Mouse (Mus musculus) small intestine, adult 2 months (tissue): ENCODE measurements around the gene Meis2.

ENCODE experiments used
- CTCF ChIP-seq: fragments of 200-500 bp; IDR thresholded peaks from 2 replicates; pipeline ENCODE4 v1.5.1; 2012; ENCODE audit warnings: low read depth, mild to moderate bottlenecking, control low read depth, inconsistent platforms, low read length, moderate library complexity, mixed read lengths; ENCODE audit not compliant: insufficient replicate concordance, insufficient read length; ENCODE audit errors: extremely low read depth
- POLR2A ChIP-seq: fragments of 200-500 bp; IDR thresholded peaks from 2 replicates; pipeline ENCODE4 v1.6.1; 2012; ENCODE audit warnings: low read depth, mild to moderate bottlenecking, control low read depth, inconsistent platforms, low read length, moderate library complexity

DNA sequence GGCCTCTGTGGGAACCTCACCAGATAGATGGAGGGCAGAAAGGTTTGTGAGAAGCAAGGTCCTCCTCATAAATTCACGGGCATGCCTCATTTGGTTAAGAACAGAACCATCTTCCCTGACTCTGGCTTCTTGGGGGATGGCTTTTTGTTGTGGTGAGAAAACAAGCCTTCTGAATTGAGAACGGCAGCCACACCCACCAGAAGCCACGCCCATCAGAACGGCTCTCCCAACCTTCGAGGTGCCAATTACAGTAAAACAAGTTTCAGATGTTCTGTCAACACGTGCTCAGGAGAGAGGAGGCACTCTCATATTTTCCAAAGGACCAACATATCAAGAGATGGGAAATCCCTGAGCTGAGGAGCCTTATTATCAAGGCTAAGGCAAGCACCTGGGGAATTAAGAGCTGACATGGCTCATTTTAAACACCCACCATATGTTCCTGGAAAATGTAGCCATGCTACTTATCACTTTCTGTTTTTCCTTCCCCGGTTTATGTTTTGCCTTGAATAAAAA, 117.9 kb downstream of the Meis2 start:
- TF ChIP-seq CTCF (no peak), POLR2A (no peak)
